Mouse (Mus musculus) gastrocnemius, postnatal 14 days (tissue): ENCODE data around the gene Tk2. TPM values are rescaled to one million over a fixed set of nuclear protein-coding genes. Genes with fewer than 3 reads are reported as not detected.
"Not testable (repeated sequence)": the region's sequence is repeated elsewhere in the genome, so short reads cannot be mapped to it uniquely, and the experiment has no call there.

Experiments used
- DNase-seq: peaks from one replicate; pipeline ENCODE4 v3.0.0; 2021; ENCODE audit warnings: mixed read lengths
- intact Hi-C: fragments of 180-260 bp; cut with DNase I; formaldehyde crosslinking; loops from one replicate; pipeline ENCODE4 v1.15.1; 2025; ENCODE audit warnings: low total_unique reads
- long read RNA-seq, 2 experiments: library from polyadenylated mRNA; stranded (forward); transcript quantifications; one replicate each; pipeline ENCODE4 v2.0.0; 2021
- total RNA-seq, 2 experiments: library from RNA; stranded (reverse); gene quantifications; 2 replicates each; pipeline ENCODE4 v1.2.3; 2021

Gene Tk2
- total RNA-seq = 1 to 10 TPM; 3.7 to 4.7 TPM
- long read RNA-seq, experiment 1, transcript Tk2-201 (10 exons, 2,406 nt) = major isoform, 6 of 13 reads
- long read RNA-seq, experiment 1, partial matches to known transcripts = 1 of 13 reads
- long read RNA-seq, experiment 1, other reads (novel, unspliced or antisense) = 5 of 13 reads
- long read RNA-seq, experiment 2, partial matches to known transcripts = 0 of 9 reads
- long read RNA-seq, experiment 2, other reads (novel, unspliced or antisense) = 1 of 9 reads

DNA sequence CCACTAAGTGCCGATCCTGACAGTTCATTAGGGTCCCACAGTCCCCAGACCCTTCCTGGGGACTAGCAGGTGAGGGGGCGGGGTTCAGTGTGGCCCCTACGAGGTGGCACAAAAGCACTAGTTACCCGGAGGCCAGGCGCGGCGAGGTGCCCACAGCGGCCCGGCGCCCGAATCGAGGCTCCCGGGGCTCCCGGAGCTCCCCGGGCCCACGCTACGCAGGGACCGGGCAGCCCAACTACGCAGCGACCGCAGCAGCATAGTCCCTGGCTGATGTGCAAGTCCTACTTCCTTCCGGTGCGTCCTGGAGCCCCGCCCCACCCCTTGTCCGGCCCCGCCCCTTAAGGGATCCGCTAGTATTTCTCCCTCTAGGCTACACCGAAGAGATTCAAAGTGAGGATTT lies at the start of gene Tk2:
Gene Tk2, minus strand, starts transcription at position 283 of the 400 bp plus-strand sequence.
- peak; percentile 82 for DNase-seq
- intact Hi-C loops = no loop called here

DNA sequence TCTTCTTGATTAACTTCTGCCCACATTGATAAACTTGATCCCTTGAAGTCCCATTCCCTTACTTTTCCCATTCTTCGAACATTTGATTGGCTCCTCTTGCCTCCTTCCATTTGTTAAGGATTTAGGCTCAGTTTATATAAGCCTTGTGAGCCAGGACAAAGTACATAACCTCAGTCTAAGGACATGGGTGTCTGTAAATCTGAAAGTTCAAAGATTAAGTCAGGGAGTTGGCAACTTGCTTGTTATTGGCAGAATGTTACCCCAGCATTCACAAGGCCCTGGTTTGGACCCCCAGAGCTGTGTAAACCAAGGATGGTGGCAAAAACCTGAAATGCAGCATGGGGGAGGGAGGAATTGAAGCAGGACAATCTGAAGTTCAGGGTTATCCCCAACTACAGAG lies 46.0 kb upstream of the Tk2 start:
- no peak for DNase-seq
- intact Hi-C loops = loop anchor here (5.0 kb wide), 1 partner anchor 38 kb away; no protein-coding TSS in a partner anchor

DNA sequence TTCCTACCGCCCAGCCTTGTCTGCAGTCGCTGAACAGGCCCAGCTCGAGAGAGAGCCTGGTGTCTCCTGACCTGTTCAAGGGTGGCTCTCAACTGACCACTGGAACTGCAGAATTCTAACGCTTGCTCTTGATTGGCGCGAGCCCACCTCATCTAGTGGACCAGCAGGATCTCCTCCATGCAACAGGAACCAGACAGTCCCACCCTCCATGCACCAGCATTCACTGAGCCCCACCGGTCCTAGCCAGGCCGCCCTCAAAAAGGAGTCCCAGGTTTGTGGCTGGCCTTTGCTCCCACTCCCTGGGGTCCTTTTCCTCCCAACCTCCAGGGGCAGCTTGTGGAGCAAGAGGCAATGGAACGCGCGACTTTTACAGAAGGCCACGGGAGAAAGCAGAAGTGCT lies 44.7 kb upstream of the Tk2 start, which contains the start of gene Cmtm2a:
Gene Cmtm2a, minus strand, starts transcription at position 101 of the 400 bp plus-strand sequence.
- intact Hi-C loops = loop anchor here (5.0 kb wide), 1 partner anchor 39 kb away; no protein-coding TSS in a partner anchor
- not testable (repeated sequence) for DNase-seq

DNA sequence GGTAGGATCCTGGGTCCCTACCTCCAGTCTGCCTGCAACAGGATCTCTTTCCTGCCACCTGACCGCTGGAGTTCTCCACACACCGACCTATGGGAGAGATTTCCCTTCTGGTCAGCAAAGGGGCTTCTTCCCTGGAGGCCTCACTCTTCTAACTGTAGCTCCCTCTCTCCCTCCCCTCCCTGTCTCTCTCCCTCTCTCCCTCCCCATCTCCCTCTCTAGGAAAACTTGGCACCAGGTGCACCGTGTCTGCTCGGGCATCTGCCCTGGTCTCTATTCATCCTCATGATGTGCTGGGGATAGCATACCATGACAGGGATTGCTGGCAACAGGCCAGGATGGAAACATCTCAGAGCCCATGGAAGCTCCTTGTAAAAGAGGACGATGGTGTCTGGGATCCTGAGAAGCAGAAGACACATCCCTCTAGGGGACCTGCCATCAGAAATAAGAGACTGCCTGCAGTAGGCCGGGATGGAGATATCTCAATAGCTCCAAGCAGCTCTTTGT lies 20.6 kb upstream of the Tk2 start:
- DNase-seq = no peak
- intact Hi-C loops = no loop called here

DNA sequence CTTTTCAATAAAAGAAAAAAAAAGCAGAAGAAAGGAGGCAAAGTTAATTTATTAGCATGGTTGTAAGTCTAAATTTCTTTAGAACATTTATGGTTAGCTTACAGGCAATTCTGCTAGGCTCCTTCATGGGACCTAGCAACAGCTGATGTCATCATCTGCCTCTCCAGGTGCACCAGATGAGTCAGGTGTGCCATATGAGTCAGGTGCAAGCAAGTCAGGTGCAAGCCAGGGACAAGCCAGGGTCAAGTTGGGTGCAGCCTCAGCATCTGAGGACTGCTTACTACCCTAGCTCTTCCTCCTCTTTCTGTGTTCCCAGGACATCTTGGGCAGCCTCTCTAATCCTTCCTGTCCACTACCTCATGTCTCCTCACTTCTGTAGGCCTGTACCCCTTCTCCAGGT lies 20.0 kb upstream of the Tk2 start:
- no peak for DNase-seq
- intact Hi-C loops = no loop called here

DNA sequence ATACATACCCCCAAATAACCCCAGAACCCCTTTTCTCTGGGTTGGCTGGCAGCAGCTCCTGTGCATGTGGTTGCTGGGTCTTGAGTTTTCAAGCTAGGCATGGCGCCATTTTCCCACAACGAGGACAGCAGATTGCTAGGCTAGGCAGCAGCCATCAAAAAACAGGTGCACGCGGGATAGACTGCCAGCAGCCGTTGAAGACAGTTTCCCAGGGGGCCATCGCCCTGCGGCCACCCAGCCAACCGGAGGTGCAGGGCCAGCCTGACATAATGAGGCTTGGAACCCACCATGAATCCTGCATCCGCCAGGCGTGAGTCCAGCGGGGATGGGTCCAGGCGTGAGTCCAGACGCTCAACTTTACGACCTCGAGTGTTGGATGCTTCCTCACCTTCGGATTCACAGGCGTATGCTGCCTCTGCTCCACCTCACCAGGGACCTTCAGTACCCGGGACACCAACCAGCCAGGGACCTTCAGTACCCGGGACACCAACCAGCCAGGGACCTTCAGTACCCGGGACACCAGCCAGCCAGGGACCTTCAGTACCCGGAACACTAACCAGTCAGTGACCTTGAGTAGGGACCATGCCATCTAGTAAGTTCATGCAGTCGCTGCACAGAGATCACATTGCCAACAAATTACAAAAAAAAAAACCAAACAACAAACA lies 16.0 kb upstream of the Tk2 start:
- intact Hi-C loops = not testable (repeated sequence)

DNA sequence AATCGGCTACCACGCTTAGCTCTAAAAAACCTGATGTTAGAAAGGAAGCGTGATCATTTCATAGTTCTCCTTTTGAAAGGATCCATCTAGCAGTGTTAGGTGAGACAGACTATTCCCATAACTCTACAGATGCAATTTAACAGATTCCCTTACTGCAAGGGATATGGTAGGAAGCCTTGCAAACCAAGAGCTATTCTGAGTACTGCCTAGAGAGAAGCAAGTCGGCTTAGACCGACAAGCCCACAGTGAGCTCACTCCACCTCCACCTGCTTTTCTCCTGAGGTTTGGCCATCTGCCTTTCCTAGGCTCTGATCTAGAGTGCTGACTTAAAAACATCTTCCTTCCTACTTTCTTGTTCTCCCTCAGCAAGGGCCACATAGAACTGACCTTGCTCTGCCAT lies 13.4 kb upstream of the Tk2 start:
- intact Hi-C loops = not testable (repeated sequence)

More for the DNA sequence above, 16.0 kb upstream of the Tk2 start:
- not testable (repeated sequence) for DNase-seq

DNA sequence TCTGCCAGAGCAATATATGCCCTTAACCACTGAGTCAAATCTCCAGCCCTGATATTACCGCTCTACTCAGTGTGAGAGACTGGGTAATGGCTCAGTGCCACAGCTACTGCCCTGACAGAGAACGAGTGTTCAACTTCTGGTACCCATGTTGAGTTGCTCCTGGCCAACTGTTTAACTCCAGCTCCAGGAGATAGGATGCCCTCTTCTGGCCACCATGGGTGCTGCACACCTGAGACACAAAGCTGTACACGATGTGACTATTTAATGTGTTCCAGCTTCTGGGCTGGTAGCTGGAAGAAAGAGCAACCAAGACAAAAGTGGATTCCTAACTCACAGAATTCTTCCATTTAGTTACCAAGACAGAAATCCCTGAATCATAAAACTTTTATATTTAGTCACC lies 4.7 kb upstream of the Tk2 start:
- DNase-seq = no peak
- intact Hi-C loops = loop anchor here (5.0 kb wide), 1 partner anchor 89 kb away; no protein-coding TSS in a partner anchor

More for the DNA sequence above, 13.4 kb upstream of the Tk2 start:
- DNase-seq = not testable (repeated sequence)

DNA sequence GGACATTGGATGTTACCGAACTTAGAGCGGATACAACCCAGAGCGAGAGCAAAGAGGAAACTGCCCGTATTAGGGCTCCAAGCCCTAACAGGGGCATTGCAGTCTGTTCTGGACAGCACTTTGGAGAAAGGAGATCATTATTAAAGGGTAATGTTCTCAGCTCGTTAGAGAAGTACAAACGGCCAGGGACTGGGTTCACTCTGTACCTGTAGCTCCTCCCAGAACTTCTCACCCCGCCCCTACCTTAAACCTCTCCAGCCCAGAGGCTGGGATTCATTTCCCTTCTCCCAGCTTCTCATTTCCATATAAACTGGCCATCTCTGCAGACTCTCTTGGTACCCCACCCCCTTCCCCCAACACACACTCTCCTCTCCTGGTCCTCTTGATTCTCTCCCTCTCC lies 3.1 kb upstream of the Tk2 start:
- intact Hi-C loops = loop anchor here (5.0 kb wide), 1 partner anchor 91 kb away; no protein-coding TSS in a partner anchor
- no peak for DNase-seq

DNA sequence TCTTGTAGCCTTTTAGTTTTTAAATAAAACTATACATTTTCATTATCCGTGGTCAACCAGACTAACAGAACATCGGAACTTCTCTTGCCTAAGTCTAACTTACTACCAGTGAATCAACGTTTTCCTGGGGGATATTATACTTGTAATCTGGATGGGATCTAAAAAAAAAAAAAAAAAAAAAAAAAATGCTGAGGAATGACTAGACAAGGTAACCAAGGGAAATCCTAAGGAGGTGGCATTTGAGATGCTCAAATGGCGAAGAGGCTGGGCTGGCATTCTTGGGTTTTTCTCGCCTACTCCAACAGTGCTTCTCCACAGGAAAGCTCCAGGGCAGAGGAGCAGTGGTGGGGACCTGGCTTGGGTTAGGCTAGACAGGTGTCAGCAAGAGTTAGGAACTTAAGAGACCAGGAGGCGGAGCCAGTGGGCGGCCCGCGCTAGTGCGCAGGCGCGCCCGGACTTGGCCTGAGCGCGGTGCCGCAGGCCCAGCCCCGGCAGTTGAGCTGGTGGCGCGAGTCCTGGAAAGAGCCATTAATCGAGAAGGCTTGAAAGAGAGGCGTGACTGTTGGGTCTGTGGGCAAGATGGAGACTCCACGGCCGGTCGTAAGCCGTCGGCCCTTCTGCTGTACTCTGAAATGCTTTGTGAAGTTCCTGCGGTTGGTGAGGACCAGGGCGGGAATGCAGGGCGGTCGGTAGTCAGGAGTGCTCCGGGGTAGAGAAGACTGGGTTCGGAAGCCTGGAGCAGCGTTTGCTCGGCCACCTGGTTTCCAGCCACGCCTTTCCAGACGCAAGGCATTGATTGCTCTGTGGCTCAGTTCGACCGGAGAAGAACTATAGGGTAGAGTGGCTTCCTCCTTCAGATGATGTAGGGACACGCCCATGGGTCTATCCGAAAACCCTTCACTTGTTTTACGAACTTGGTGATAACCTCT lies 2.3 kb upstream of the Tk2 start, which contains the start of gene Cklf:
Gene Cklf, plus strand, starts transcription at position 423 of the 929 bp plus-strand sequence.
- DNase-seq = peak; percentile 85
- intact Hi-C loops = loop anchor here (5.0 kb wide), 1 partner anchor 92 kb away; no protein-coding TSS in a partner anchor

DNA sequence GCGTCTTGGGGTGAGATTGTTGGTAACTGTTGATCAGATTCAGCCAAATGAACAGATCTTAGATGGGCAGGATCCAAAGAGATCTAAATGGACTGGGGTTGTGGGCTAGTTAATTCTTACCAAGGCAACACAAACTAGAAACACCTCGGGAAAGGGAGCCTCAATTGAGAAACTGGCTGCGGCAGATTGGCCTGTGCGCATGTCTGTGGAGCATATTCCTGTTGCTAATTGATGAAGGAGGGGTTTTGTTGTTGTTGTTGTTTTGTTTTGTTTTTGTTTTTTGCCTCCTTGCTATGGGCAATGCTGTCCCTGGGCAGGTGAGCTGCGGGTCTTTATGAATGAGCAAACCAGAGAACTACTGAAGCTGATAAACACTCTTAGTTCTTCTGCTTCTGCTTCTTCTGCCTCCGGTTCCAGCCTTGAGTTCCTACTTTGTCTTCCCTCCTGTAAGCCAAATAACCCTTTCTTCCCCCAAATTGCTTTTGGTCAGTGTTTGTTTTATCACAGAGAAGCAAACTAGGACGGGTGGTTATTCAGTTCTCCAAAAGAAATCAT lies 1.2 kb upstream of the Tk2 start:
- intact Hi-C loops = no loop called here
- no peak for DNase-seq

DNA sequence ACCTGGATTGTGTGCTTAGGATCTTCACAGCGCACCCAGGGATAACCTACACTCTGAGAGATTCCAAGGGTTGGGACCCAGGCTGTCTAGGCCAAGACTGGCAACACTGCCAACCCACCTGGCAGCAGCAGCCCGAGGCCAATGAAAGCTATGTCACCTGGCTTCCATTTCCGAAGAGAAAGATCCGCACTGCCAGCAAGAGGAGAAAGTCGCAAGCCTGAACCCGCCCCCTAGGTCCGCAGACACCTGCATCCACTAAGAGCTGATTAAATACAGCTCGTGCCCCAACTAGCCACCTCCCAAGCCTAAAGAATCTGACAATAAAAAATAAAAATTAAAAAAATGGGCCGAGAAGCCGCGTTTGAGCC lies 466 bp downstream of the Tk2 start:
- DNase-seq = no peak
- intact Hi-C loops = no loop called here

DNA sequence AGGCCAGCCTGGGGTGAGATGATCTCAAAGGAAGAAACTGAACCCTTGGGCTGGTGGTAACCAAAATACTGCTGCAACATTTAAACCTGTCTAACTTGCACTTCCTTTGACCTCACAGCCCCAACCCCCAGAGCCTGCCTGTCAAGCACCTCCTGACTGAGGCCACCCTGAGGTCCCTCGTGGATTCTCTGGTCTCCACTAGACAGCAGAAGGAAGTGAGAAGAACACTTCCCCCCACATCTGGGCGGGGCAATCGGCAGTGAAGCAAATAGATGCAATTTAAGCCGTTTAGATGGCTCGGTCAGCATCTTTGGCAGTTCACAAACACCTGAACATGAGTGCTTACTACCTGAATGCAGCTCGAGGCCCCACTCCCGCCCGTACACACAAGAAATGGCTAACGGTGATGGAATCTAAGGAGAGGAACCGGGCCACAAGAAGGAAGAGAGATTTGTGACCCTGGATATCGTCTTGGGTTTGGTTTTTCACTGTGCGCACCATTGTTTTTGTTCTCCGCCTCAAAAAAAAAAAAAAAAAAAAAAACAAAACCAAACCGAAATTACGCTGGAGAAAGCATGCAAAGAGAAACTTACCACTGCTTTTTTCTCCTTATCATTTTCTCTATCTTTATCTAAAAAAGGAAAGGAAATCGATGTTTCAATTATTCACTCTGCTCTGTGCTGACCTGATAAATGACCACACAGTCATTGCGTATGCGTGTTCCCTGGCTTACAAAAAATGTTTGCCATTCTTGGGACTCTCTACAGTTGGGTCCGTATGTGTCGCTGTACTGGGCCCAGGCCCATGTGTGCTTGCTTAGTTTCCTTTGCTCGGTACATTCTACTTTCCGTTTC lies 1.1 kb downstream of the Tk2 start:
- DNase-seq = peak; percentile 30
- intact Hi-C loops = no loop called here

DNA sequence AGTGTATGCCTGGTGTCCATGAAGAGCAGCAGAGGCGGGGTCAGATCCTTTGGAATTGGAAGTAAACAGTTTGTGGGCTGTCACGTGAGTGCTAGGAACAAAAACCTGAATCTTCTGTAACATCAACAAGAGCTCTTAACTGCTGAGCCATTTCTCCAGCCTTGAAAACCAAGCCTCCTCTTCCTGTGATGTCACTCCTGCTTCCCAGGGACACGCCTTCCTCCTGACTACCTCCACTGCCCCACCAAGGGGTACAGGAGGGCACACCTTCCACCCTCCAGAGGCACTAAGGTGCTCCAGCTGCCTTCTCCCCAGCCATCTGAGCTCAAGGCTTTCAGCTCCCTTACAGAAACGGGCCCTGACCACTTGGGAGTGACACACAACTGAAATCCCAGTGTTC lies 1.7 kb downstream of the Tk2 start:
- intact Hi-C loops = no loop called here
- no peak for DNase-seq

DNA sequence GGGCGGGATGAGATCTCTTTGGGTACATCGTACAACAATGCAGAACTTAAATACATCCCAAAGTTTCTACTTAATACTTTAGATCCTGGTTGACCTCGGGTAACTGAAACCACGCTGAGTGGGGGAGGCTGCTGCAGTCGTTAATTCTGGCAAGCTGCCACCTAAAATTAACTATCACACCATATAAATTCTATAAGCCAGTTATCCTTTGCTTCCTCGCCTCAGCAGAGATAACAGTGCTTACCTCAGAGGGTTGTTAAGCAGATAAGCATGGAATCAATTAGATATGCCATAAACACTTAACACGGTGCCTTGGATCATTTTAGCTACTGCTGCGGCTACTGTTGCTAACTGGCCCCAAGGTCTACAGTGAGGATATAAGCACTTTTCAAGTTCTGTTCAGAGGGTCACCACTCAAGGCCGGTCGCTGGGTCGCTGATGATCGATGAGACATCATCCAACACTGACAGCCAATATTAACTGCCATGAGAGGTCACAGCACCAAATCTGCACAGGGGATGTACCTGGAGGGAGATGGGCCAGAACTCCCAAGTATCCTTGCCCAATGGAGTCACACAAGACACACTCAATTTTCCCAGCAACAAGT lies 6.2 kb downstream of the Tk2 start:
- intact Hi-C loops = no loop called here
- DNase-seq = no peak

DNA sequence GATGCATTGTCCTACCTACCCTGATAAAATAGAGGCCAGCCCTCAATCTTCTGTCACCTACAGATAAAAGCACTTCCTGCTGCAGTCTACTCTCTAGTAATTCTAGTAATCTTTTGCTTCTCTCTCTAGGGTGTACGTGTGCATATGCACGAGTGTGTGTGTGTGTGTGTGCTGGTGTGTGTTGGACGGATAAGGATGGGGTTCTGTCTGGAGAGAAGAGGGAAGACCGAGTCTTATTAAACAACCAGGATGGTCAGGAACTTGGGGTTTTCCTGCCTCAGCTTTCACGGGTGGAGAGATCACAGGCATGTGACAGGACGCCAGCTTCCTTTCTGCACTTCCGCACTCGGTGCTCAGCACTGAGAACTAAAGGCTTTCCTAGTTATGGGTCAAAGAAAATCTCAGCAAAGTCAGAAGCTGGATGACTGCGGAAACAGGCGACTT lies 8.9 kb downstream of the Tk2 start:
- DNase-seq = no peak
- intact Hi-C loops = no loop called here

DNA sequence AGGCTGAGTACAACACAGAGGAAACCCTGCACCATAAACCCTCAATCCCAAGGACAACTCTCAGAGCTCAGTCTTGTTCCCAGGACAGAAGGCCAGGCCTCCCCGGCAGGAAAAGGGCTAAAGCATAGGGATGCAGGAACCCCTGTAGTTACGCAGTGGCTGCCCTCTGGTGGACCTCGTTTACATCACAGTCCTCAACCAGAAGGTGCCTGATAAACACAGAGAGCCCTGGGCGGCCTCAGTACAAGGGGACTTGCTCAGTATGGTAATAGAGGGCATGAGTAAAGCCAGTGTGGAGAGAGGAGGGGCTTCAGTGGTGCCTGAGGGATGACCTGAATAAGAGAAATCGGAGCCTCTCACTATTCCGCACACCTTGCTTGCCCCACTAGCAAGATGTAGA lies 13.8 kb downstream of the Tk2 start:
- no peak for DNase-seq
- intact Hi-C loops = no loop called here

DNA sequence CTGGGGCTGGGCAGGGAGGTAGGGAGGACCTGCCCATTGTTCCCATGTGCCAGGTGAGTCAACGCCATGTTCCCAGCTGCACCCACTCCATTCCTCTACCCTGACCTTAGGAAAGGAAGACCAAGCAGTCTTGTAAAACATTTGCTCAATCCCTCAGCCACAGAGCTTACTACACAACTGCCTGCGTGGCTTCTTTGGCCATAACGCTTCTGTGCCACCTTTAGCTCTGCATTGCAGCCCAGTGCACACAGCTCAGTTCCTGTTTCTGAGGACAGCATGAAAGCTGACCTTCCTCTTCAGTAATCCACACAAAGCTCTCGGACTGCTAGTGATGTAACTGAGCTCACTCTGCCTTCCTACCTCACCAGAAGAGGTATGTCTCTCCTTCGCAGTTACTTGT lies 15.4 kb downstream of the Tk2 start:
- intact Hi-C loops = no loop called here
- no peak for DNase-seq
